Mouse (Mus musculus) midbrain, postnatal 0 days (tissue): ENCODE results near the gene Ctnnd2. TPM values are rescaled to one million over a fixed set of nuclear protein-coding genes. Genes with fewer than 3 reads are reported as not detected.

ENCODE experiments used
- ATAC-seq: fragments of 200-750 bp; cut with Nextera tagmentation; 2 replicates; pipeline ENCODE4 v1.8.0; 2017; ENCODE audit warnings: moderate number of reproducible peaks, mild to moderate bottlenecking, moderate TSS enrichment, moderate library complexity; ENCODE audit not compliant: low FRiP score
- DNase-seq: peaks from one replicate; pipeline ENCODE4 v3.0.0-alpha.2; 2015; ENCODE audit warnings: low spot score
- H3K27ac ChIP-seq: fragments of 300-500 bp; sonication (generic); 2 replicates; pipeline ENCODE4 v1.5.1; 2014; ENCODE audit warnings: low read depth, mild to moderate bottlenecking, low read length, mixed read lengths
- H3K27me3 ChIP-seq: fragments of 300-500 bp; sonication (generic); 2 replicates; pipeline ENCODE4 v1.6.1; 2014; ENCODE audit warnings: low read length, control low read depth, mixed read lengths; ENCODE audit not compliant: insufficient read depth
- H3K36me3 ChIP-seq: fragments of 300-500 bp; sonication (generic); 2 replicates; pipeline ENCODE4 v1.6.1; 2014; ENCODE audit warnings: low read length, control low read depth, mixed read lengths; ENCODE audit not compliant: insufficient read depth
- H3K4me1 ChIP-seq: fragments of 300-500 bp; sonication (generic); 2 replicates; pipeline ENCODE4 v1.6.1; 2014; ENCODE audit warnings: mild to moderate bottlenecking, control low read depth, antibody characterized with exemption, low read length, mixed read lengths; ENCODE audit not compliant: insufficient read depth
- H3K4me2 ChIP-seq: fragments of 300-500 bp; sonication (generic); 2 replicates; pipeline ENCODE4 v1.6.1; 2014; ENCODE audit warnings: low read depth, mild to moderate bottlenecking, low read length, mixed read lengths; ENCODE audit not compliant: poor library complexity, severe bottlenecking
- H3K4me3 ChIP-seq: fragments of 300-500 bp; sonication (generic); 2 replicates; pipeline ENCODE4 v1.5.1; 2014; ENCODE audit warnings: low read depth, mild to moderate bottlenecking, low read length, moderate library complexity
- H3K9ac ChIP-seq: fragments of 300-500 bp; sonication (generic); replicated peaks from 2 replicates; pipeline ENCODE4 v1.6.1; 2014; ENCODE audit warnings: mild to moderate bottlenecking, low read length, moderate library complexity, mixed read lengths; ENCODE audit not compliant: poor library complexity, severe bottlenecking
- H3K9me3 ChIP-seq: fragments of 300-500 bp; sonication (generic); 2 replicates; pipeline ENCODE4 v1.6.1; 2016; ENCODE audit warnings: low read length, control low read depth
- CTCF ChIP-seq: IDR thresholded peaks from 2 replicates; pipeline ENCODE4 v1.5.1; 2016; ENCODE audit warnings: antibody characterized with exemption, mild to moderate bottlenecking
- WGBS: fragments of 180-500 bp; shearing (Covaris S2); extraction: QIAGEN DNeasy Blood & Tissue Kit; methylation state at CpG from one replicate; pipeline ENCODE4 v1.1.7; 2014; 5-methylcytosine and 5-hydroxymethylcytosine counted together
- polyA plus RNA-seq: library from polyadenylated mRNA; unstranded; fragments of >200 nt; fragmentation: Nextera tagmentation; extraction: Ambion mirVana; gene quantifications from 2 replicates; pipeline ENCODE4 v1.2.1, GENCODE M21; 2015
- total RNA-seq: library from RNA; depleted of rRNA; stranded (reverse); fragments of >200 nt; gene quantifications from 2 replicates; pipeline ENCODE4 v1.2.3, GENCODE M21; 2014

Gene Ctnnd2
- total and polyA plus RNA-seq, 2 experiments from 2014 or later, result 89.0 to 178 TPM

DNA sequence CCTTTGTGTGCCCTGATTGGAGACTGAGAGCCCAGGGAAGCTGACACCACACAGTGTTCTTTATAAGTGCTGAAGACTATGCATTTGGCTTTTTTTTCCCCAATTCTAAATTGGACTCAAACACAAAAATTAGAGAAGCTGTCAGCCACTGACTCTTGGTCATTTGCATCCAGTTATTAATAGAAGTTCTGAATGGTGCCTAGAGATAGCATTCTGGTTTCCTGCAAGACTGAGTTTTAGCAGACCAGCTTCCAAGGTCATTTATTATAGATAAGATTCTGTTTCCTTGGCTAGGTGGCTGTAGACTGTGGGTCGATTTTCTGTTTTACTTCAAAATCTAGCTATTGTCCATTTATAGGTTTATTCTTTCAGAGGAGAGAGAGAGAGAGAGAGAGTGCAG is 773.5 kb downstream of the Ctnnd2 start:
- Histone ChIP-seq H3K27ac (no peak overlapping the region), H3K4me2 (no peak overlapping the region), H3K27me3 (no peaks in the 10 kb centered on the region), H3K4me3 (no peak overlapping the region), H3K4me1 (no peaks in the 10 kb centered on the region), H3K36me3 (peaks cover 3% of the 10 kb centered on the region; the same call in 1 of the 2 replicates), H3K9ac (no peak overlapping the region), H3K9me3 (no peaks in the 10 kb centered on the region)
- no peak for TF ChIP-seq CTCF
- ATAC-seq (no peak), DNase-seq (no peak)
- 51% methylated on average over 1 of the region's 1 CpGs for WGBS

DNA sequence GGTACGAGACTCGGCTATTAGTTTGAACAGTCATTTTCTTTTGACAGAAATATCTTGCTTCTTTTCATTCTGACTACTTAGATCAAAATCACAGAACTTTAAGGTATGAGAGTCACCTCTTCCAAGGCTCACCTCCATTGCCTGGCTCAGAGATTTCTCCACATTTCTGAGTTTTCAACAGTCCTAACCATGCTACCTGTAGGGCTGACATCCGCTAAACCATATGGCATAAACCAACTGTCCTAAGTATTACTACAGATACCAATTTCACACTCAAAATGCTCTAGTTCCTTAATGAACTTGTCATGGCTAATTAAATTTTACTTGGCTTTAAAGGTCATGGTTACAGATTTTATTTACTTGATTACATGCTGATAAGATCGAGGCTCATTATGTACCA is 786.1 kb downstream of the Ctnnd2 start:
- Histone ChIP-seq H3K36me3 (no peaks in the 10 kb centered on the region), H3K4me1 (no peaks in the 10 kb centered on the region), H3K4me3 (no peak overlapping the region), H3K4me2 (no peak overlapping the region), H3K9me3 (no peaks in the 10 kb centered on the region), H3K27ac (no peak overlapping the region), H3K9ac (no peak overlapping the region), H3K27me3 (no peaks in the 10 kb centered on the region)
- no peak for TF ChIP-seq CTCF
- 92% methylated on average over 4 of the region's 4 CpGs for WGBS
- DNase-seq (no peak), ATAC-seq (no peak)

DNA sequence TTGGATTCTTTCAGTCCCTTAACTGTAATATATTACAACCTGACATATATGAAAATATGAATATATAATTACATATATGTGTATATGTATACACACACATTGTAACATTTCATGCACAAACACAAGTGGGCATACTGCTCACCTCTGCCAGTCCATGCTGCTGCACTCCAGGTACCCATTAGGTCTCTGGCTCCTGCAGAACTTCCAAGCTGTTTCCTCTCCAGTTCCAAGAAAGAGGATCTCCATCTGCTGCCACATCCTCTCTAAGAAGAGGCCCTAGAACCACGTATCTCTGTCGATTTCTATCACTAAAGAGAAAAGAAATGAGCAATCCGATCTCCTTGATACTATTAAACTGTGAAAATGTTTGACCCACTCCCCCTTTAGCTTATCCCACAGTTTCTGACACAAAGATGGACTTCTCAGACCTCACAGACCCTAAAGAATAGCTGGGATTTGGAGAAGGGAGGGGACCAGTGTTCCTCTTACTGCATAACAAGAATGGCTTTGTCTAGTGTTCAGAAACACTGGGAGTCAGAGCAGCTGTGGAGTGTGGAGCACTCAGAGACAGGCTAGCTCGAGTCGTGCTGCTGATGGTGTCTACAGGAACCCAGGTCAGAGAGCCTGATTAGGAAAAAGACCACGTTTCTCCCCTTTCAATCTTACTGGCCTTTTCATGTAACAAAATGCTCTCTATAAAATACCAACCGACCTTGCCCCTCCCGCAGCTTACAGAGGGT is 790.2 kb downstream of the Ctnnd2 start:
- no peaks in the 10 kb centered on the region for H3K36me3 ChIP-seq
- ATAC-seq (no peak), DNase-seq (no peak)
- H3K27ac ChIP-seq, result no peak overlapping the region; the same call in 1 of the 2 replicates
- no peak overlapping the region for H3K9ac ChIP-seq
- no peaks in the 10 kb centered on the region for H3K4me1 ChIP-seq
- WGBS, result 63% methylated on average over 8 of the region's 8 CpGs
- no peaks in the 10 kb centered on the region for H3K9me3 ChIP-seq
- H3K4me2 ChIP-seq, result no peak overlapping the region
- H3K4me3 ChIP-seq, result no peak overlapping the region
- TF ChIP-seq CTCF, result no peak
- no peaks in the 10 kb centered on the region for H3K27me3 ChIP-seq

DNA sequence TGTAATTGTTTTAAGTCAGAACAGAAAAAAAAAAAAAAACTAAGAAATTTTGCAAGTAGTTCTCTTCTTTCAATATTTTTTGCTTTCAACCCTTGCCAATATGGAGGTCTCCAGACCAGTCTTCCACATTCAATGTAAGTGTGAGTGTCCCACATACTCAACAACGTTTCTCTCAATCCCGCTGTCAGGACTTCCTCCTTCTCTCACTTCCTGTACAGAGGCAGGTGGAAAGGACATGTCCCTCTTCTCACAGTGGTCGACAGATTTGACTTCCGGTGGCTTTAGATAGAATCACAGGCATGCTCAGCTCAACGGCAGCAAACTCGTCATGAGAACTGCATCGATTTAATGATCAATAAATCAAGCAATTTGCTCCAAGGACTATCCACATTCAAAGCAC is 791.7 kb downstream of the Ctnnd2 start:
- Histone ChIP-seq H3K4me1 (no peaks in the 10 kb centered on the region), H3K27me3 (no peaks in the 10 kb centered on the region), H3K36me3 (no peaks in the 10 kb centered on the region), H3K4me3 (no peak overlapping the region), H3K9me3 (no peaks in the 10 kb centered on the region), H3K9ac (no peak overlapping the region), H3K4me2 (no peak overlapping the region), H3K27ac (no peak overlapping the region)
- ATAC-seq (no peak), DNase-seq (no peak)
- 92% methylated on average over 7 of the region's 7 CpGs for WGBS
- no peak for TF ChIP-seq CTCF

DNA sequence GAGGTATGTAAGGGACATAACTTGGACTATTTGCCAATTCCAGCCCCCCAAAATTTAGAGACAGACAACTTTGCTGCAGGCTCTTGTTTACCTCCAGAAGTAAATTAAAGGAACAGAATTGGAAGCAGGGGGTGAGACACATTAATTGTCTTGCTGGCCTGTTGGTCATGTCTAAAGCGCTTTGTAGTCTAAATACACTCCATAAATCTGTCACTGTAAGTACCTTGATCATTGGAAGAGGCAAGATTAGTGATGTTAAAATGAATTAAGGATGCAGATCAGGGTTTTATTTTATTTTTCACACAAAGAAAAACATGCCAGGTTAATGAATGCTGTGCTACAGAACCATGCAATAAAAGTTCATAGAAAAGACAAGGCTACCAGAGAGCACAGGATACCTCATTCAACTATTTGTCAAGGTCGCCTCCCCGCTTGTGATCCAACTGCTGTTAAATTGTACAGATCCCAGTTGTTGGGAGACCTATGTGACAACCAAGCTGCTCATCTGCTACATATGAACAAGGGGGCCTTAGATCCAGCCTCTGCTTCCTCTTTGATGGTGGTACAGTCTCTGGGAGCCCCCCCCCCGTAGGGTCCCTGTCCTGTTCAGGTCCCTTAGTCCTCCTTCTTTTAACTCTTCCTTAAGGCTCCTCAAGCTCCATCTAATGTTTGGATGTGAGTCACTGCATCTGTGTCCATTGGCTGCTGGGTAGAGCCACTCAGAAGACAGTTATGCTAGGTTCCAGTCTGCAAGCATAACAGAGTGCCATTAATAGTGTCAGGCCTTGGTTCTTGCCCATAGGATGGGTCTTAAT is 792.7 kb downstream of the Ctnnd2 start:
- Histone ChIP-seq H3K9me3 (no peaks in the 10 kb centered on the region), H3K36me3 (no peaks in the 10 kb centered on the region), H3K4me2 (no peak overlapping the region), H3K4me1 (no peaks in the 10 kb centered on the region), H3K27ac (no peak overlapping the region), H3K9ac (no peak overlapping the region), H3K27me3 (no peaks in the 10 kb centered on the region), H3K4me3 (no peak overlapping the region)
- 96% methylated on average over 4 of the region's 4 CpGs for WGBS
- DNase-seq (no peak), ATAC-seq (no peak)
- TF ChIP-seq CTCF, result no peak

DNA sequence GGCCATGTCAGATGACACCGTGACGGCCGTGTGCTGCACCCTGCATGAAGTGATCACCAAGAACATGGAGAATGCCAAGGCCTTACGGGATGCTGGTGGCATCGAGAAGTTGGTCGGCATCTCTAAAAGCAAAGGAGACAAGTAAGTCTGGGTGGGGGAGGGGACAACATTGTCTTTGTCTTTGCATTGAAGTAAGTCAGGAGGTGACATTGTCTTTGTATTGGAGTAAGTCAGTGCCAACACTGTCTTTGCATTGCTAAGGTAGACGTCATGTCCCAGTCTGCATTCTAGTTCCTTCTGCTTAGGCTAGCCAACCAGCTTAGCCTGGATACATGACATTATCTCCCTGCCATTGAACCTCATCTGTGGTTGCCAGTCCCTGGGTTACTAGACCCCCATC is 794.4 kb downstream of the Ctnnd2 start:
- no peaks in the 10 kb centered on the region for H3K4me1 ChIP-seq
- no peak overlapping the region for H3K9ac ChIP-seq
- no peaks in the 10 kb centered on the region for H3K36me3 ChIP-seq
- no peak overlapping the region for H3K27ac ChIP-seq
- no peaks in the 10 kb centered on the region for H3K27me3 ChIP-seq
- DNase-seq (no peak), ATAC-seq (no peak)
- H3K4me2 ChIP-seq, result no peak overlapping the region
- TF ChIP-seq CTCF, result no peak
- H3K9me3 ChIP-seq, result no peaks in the 10 kb centered on the region
- H3K4me3 ChIP-seq, result no peak overlapping the region
- 93% methylated on average over 7 of the region's 7 CpGs for WGBS
